Mouse (Mus musculus) lung, embryonic 15.5 days (tissue): ENCODE results near the gene Hif3a. TPM values are rescaled to one million over a fixed set of nuclear protein-coding genes. Genes with fewer than 3 reads are reported as not detected.

Experiments
- ATAC-seq: fragments of 200-750 bp; cut with Nextera tagmentation; 2 replicates; pipeline ENCODE4 v1.8.0; 2017; ENCODE audit warnings: moderate number of reproducible peaks, borderline replicate concordance; ENCODE audit not compliant: low FRiP score, low TSS enrichment; ENCODE audit errors: extremely low read depth
- H3K27ac ChIP-seq: fragments of 300-500 bp; sonication (generic); 2 replicates; pipeline ENCODE4 v1.5.1; 2015; ENCODE audit warnings: moderate library complexity, mild to moderate bottlenecking, inconsistent platforms
- H3K27me3 ChIP-seq: fragments of 300-500 bp; sonication (generic); 2 replicates; pipeline ENCODE4 v1.6.1; 2015; ENCODE audit warnings: inconsistent platforms
- H3K36me3 ChIP-seq: fragments of 300-500 bp; sonication (generic); 2 replicates; pipeline ENCODE4 v1.6.1; 2015; ENCODE audit warnings: inconsistent platforms
- H3K4me1 ChIP-seq: fragments of 300-500 bp; sonication (generic); 2 replicates; pipeline ENCODE4 v1.6.1; 2015; ENCODE audit warnings: inconsistent platforms
- H3K4me2 ChIP-seq: fragments of 300-500 bp; sonication (generic); 2 replicates; pipeline ENCODE4 v1.6.1; 2015; ENCODE audit warnings: inconsistent platforms, mild to moderate bottlenecking, moderate library complexity
- H3K4me3 ChIP-seq: fragments of 300-500 bp; sonication (generic); 2 replicates; pipeline ENCODE4 v1.5.1; 2015; ENCODE audit warnings: mild to moderate bottlenecking, inconsistent platforms
- H3K9ac ChIP-seq: fragments of 300-500 bp; sonication (generic); 2 replicates; pipeline ENCODE4 v1.6.1; 2015; ENCODE audit warnings: inconsistent platforms
- H3K9me3 ChIP-seq: fragments of 300-500 bp; sonication (generic); 2 replicates; pipeline ENCODE4 v1.6.1; 2016; ENCODE audit warnings: inconsistent platforms
- WGBS: fragments of 180-500 bp; shearing (Covaris S2); methylation state at CpG from one replicate; pipeline ENCODE4 v1.1.7; 2015; 5-methylcytosine and 5-hydroxymethylcytosine counted together
- polyA plus RNA-seq: library from polyadenylated mRNA; unstranded; fragments of >200 nt; fragmentation: Nextera tagmentation; extraction: Ambion mirVana; gene quantifications from 2 replicates; pipeline ENCODE4 v1.2.1, GENCODE M21; 2015

Gene Hif3a
- polyA plus RNA-seq, 1 experiment from 2014 or later: 41.5 TPM

- Histone ChIP-seq H3K4me1 (peaks cover 18% of the 10 kb centered on the region), H3K4me2 (no peak overlapping the region), H3K27me3 (no peaks in the 10 kb centered on the region), H3K36me3 (no peaks in the 10 kb centered on the region), H3K9ac (no peak overlapping the region), H3K9me3 (no peaks in the 10 kb centered on the region), H3K4me3 (no peak overlapping the region), H3K27ac (no peak overlapping the region)
- ATAC-seq: no peak
- WGBS: 0% methylated on average over 2 of the region's 2 CpGs
Measured at GRCm38 (mm10) chr7:17066412-17066811, 4.2 kb upstream of the Hif3a start.

GRCm38 (mm10) chr7:17065620-17066019 lies 3.4 kb upstream of the Hif3a start:
- H3K27me3 ChIP-seq: no peaks in the 10 kb centered on the region
- WGBS: 59% methylated on average over 9 of the region's 9 CpGs
- no peak overlapping the region for H3K9ac ChIP-seq
- H3K4me3 ChIP-seq: no peak overlapping the region
- H3K4me2 ChIP-seq: no peak overlapping the region
- H3K4me1 ChIP-seq: peaks cover 25% of the 10 kb centered on the region
- no peak for ATAC-seq
- no peaks in the 10 kb centered on the region for H3K36me3 ChIP-seq
- H3K27ac ChIP-seq: no peak overlapping the region
- H3K9me3 ChIP-seq: no peaks in the 10 kb centered on the region

GRCm38 (mm10) chr7:17062845-17063244 lies 618 bp upstream of the Hif3a start:
- Histone ChIP-seq H3K4me2 (peak overlapping the region; percentile 63), H3K9me3 (no peaks in the 10 kb centered on the region), H3K9ac (peak overlapping the region; percentile 76), H3K4me3 (peak overlapping the region; percentile 76), H3K36me3 (no peaks in the 10 kb centered on the region), H3K4me1 (peaks cover 47% of the 10 kb centered on the region), H3K27ac (peak overlapping the region; percentile 100), H3K27me3 (no peaks in the 10 kb centered on the region)
- no peak for ATAC-seq
- 3% methylated on average over 11 of the region's 11 CpGs for WGBS

- H3K27ac ChIP-seq: peak overlapping the region; percentile 100
- peak overlapping the region; percentile 63 for H3K4me2 ChIP-seq
- H3K36me3 ChIP-seq: no peaks in the 10 kb centered on the region
- 61% methylated on average over 21 of the region's 22 CpGs for WGBS
- H3K9ac ChIP-seq: peak overlapping the region; percentile 76
- no peaks in the 10 kb centered on the region for H3K27me3 ChIP-seq
- H3K9me3 ChIP-seq: no peaks in the 10 kb centered on the region
- no peak for ATAC-seq
- peak overlapping the region; percentile 76 for H3K4me3 ChIP-seq
- H3K4me1 ChIP-seq: peaks cover 62% of the 10 kb centered on the region
Measured at GRCm38 (mm10) chr7:17060782-17061605, 1.2 kb downstream of the Hif3a start.

GRCm38 (mm10) chr7:17060031-17060781 lies 2.0 kb downstream of the Hif3a start:
- peak; percentile 43 for ATAC-seq
- H3K27me3 ChIP-seq: no peaks in the 10 kb centered on the region
- 15% methylated on average over 9 of the region's 9 CpGs for WGBS
- H3K27ac ChIP-seq: peak overlapping the region; percentile 100
- peak overlapping the region; percentile 76 for H3K9ac ChIP-seq
- peaks cover 68% of the 10 kb centered on the region for H3K4me1 ChIP-seq
- H3K4me3 ChIP-seq: peak overlapping the region; percentile 76
- no peaks in the 10 kb centered on the region for H3K9me3 ChIP-seq
- no peaks in the 10 kb centered on the region for H3K36me3 ChIP-seq
- H3K4me2 ChIP-seq: peak overlapping the region; percentile 63

DNA sequence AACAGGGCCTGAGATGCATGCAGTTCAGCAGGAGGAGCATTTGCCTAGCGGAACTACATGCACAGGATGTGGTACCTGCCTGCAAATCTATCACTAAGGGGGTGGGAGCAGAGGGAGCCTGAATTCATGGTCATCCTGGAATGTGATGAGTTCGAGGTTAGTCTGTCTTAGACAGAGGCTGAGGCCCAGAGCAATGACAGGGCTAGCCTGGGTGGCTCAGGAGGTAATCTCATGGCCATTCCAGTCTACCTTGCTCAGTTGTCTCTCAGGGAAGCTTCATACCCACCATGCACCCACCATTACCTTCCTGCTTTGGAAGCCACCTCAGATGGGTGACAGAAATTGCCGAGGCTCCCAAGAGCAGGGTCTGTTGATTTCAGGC lies 2.8 kb downstream of the Hif3a start:
- peak overlapping the region; percentile 76 for H3K4me3 ChIP-seq
- ATAC-seq: no peak
- H3K9ac ChIP-seq: 0 out of 2 replicates have a peak overlapping the region, but pooled peaks have one; percentile 76
- H3K27ac ChIP-seq: peak overlapping the region; percentile 100
- H3K4me2 ChIP-seq: peak overlapping the region; percentile 63
- H3K9me3 ChIP-seq: no peaks in the 10 kb centered on the region
- 51% methylated on average over 3 of the region's 3 CpGs for WGBS
- peaks cover 66% of the 10 kb centered on the region for H3K4me1 ChIP-seq
- no peaks in the 10 kb centered on the region for H3K27me3 ChIP-seq
- peaks cover 8% of the 10 kb centered on the region for H3K36me3 ChIP-seq

DNA sequence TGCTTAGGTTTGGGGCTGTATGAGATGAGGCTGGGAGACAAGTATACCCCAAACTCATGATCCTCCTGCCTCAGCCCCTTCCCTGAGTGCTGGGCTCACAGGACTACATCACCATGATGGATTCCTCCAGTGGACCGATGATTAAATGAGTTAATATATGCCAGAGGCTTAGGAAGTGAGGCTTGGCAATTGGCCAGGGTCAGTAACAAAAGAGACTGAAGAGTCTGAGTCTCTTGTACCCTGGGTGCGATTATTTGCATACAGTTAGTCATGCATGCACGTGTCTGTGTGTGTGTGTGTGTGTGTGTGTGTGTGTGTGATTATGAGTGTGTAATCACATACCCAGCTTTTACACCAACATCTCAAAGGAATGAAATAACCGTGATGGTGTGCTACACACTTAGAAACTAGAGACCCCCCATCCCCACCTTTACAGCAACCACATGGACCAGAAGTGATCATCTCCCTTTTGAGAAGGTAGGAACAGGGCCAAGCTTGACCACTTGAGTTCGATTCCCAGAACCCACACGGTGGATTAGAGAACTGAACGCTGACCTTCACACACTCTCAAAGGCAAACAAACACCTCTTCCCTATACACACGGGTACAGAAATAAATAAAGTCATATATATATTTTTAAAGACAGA lies 3.3 kb downstream of the Hif3a start:
- Histone ChIP-seq H3K27me3 (no peaks in the 10 kb centered on the region), H3K27ac (peak overlapping the region; percentile 100), H3K9ac (peak overlapping the region; percentile 76), H3K4me1 (peaks cover 64% of the 10 kb centered on the region), H3K4me2 (peak overlapping the region; percentile 63), H3K4me3 (peak overlapping the region; percentile 76), H3K36me3 (peaks cover 13% of the 10 kb centered on the region), H3K9me3 (no peaks in the 10 kb centered on the region)
- ATAC-seq: 0 out of 2 replicates have a peak, but pooled peaks have one; percentile 2
- WGBS: 14% methylated on average over 8 of the region's 8 CpGs

GRCm38 (mm10) chr7:17058071-17058689 lies 4.0 kb downstream of the Hif3a start:
- Histone ChIP-seq H3K4me3 (peak overlapping the region; percentile 23), H3K4me1 (peaks cover 58% of the 10 kb centered on the region), H3K9ac (peak overlapping the region; percentile 35), H3K27me3 (no peaks in the 10 kb centered on the region), H3K9me3 (no peaks in the 10 kb centered on the region), H3K27ac (peak overlapping the region; percentile 100), H3K4me2 (peak overlapping the region; percentile 63), H3K36me3 (peaks cover 20% of the 10 kb centered on the region)
- WGBS: 2% methylated on average over 16 of the region's 16 CpGs
- ATAC-seq: peak; percentile 85

- peak overlapping the region; percentile 100 for H3K27ac ChIP-seq
- peak; percentile 5; the same call in 1 of the 2 replicates for ATAC-seq
- 14% methylated on average over 14 of the region's 14 CpGs for WGBS
Measured at GRCm38 (mm10) chr7:17056601-17057523, 5.4 kb downstream of the Hif3a start.

GRCm38 (mm10) chr7:17056081-17056581 lies 6.1 kb downstream of the Hif3a start:
- peak overlapping the region; percentile 63 for H3K4me2 ChIP-seq
- H3K9me3 ChIP-seq: no peaks in the 10 kb centered on the region
- peak overlapping the region; percentile 43 for H3K4me3 ChIP-seq
- H3K27me3 ChIP-seq: no peaks in the 10 kb centered on the region
- ATAC-seq: peak; percentile 66
- peak overlapping the region; percentile 57 for H3K9ac ChIP-seq
- peaks cover 53% of the 10 kb centered on the region for H3K4me1 ChIP-seq
- peaks cover 30% of the 10 kb centered on the region for H3K36me3 ChIP-seq
- WGBS: under 1% methylated on average over 42 of the region's 42 CpGs
- peak overlapping the region; percentile 100 for H3K27ac ChIP-seq

More at GRCm38 (mm10) chr7:17056601-17057523, 5.4 kb downstream of the Hif3a start:
- Histone ChIP-seq H3K27me3 (no peaks in the 10 kb centered on the region), H3K4me2 (peak overlapping the region; percentile 63), H3K9me3 (no peaks in the 10 kb centered on the region), H3K4me1 (peaks cover 51% of the 10 kb centered on the region), H3K4me3 (peak overlapping the region; percentile 43), H3K36me3 (peaks cover 26% of the 10 kb centered on the region), H3K9ac (peak overlapping the region; percentile 57)
